Mouse (Mus musculus) regulatory T cell (primary cell): ENCODE measurements at regions not wholly inside any gene's neighbourhood (a gene's known extent, or its start where the extent isn't known, plus 50 kb on each side); places are given as distances from the start of the nearest gene placed in this dataset.

ENCODE experiments used
- in situ Hi-C: fragments of 300-600 bp; cut with MboI, MseI; formaldehyde crosslinking; loops from one replicate; pipeline ENCODE4 v1.15.1; 2025; ENCODE audit warnings: high pct_unique_total_duplicates

- in situ Hi-C loops: no loop called here
Measured at GRCm38 (mm10) chr3:128001924-128002501, 105.9 kb upstream of the Fam241a start.

- in situ Hi-C loops: loop anchor here (10.0 kb wide), 1 partner anchor 1441 kb away; no protein-coding TSS in a partner anchor
Measured at GRCm38 (mm10) chr3:127995678-127996077, 99.6 kb upstream of the Fam241a start.

- in situ Hi-C loops: no loop called here
Measured at GRCm38 (mm10) chr3:127987583-127987982, 91.5 kb upstream of the Fam241a start.

- in situ Hi-C loops: no loop called here
Measured at GRCm38 (mm10) chr3:127985165-127985564, 89.0 kb upstream of the Fam241a start.

GRCm38 (mm10) chr3:127977240-127977639 lies 81.1 kb upstream of the Fam241a start:
- in situ Hi-C loops: no loop called here

- in situ Hi-C loops: no loop called here
Measured at GRCm38 (mm10) chr3:127970891-127971290, 74.8 kb upstream of the Fam241a start.

- in situ Hi-C loops: no loop called here
Measured at GRCm38 (mm10) chr3:127967170-127967569, 71.0 kb upstream of the Fam241a start.

GRCm38 (mm10) chr3:127966214-127966613 lies 70.1 kb upstream of the Fam241a start:
- in situ Hi-C loops: no loop called here

GRCm38 (mm10) chr3:127958919-127959684 lies 63.0 kb upstream of the Fam241a start:
- in situ Hi-C loops: no loop called here

- in situ Hi-C loops: no loop called here
Measured at GRCm38 (mm10) chr3:127954856-127955255, 58.7 kb upstream of the Fam241a start.

GRCm38 (mm10) chr3:127953610-127954009 lies 57.5 kb upstream of the Fam241a start:
- in situ Hi-C loops: no loop called here

GRCm38 (mm10) chr3:127948898-127949620 lies 52.9 kb upstream of the Fam241a start:
- in situ Hi-C loops: loop anchor here (5.0 kb wide), 1 partner anchor 317 kb away; the partner anchor contains the start of gene Neurog2

- in situ Hi-C loops: loop anchor here (5.0 kb wide), 1 partner anchor 316 kb away; the partner anchor contains the start of gene Neurog2
Measured at GRCm38 (mm10) chr3:127948326-127948725, 52.2 kb upstream of the Fam241a start.
